Mouse (Mus musculus): ENCODE results near the gene Muc3a. TPM values are rescaled to one million over a fixed set of nuclear protein-coding genes. Genes with fewer than 3 reads are reported as not detected.

The Muc3a gene
- total RNA-seq (2021) = 1 to 10 TPM; 2.3 to 6.9 TPM

GRCm38 (mm10) chr5:137212289-137212688 lies at the start of gene Muc3a:
Gene Muc3a, minus strand, starts transcription at chr5:137212389.
- intact Hi-C loops (cut with DNase I) = no loop called here
- DNase-seq (ENCODE audit: low spot score in 2 of 2) = no peak

DNA sequence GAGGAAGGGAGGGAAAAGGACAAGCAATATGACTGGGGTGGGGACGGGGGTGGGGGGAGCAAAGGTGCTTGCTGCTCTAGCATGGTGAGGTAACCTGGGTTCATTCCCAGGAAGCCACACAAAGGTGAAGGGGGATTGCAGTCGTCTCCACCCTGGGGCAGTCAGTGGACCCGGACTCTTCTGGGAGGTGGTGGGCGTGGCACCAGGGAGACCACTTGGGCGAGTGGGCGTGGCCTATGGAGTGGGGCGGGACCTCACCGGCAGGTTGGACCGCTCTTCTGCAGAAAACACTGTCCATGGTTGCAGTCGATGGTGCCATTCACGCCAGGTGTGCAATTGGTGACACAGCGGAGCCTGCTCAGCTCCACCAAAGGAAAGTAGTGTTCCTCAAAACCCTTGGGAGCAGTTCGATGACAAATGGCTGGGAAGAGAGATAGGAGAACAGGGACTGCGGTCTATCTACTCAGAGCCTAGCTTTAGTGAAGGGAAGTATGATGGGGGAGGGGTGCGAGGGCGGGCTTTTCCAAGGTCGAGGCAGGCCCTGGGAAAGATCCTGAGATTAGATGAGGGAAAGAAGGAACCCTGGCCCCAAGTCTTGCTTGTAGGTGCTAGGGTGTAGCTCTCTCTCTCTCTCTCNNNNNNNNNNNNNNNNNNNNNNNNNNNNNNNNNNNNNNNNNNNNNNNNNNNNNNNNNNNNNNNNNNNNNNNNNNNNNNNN lies 917 bp downstream of the Muc3a start:
- intact Hi-C loops (cut with DNase I) = no loop called here
- no peak for DNase-seq (ENCODE audit: low spot score in 2 of 2)

DNA sequence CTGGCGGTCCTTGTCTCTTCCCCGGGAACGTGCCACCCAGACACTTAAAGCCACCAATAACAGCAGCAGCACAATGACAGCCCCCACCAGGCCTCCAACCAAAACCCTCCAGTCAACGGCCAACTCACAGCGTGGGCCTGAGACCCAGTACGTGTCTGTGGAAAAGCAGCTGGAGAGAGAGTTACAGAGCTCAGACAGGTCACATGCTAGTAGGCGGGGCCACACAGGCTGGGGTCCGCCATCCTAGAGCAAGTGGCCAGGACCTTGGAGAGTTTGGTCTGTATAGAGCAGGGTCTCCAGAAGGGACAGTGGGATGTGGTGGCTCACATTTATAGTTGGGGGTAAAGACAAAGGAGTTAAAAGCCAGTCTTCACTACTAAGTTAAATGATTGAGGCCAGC lies 1.5 kb downstream of the Muc3a start:
- intact Hi-C loops (cut with DNase I) = no loop called here
- no peak for DNase-seq (ENCODE audit: low spot score in 2 of 2)

- DNase-seq (ENCODE audit: low spot score in 2 of 2) = no peak
- intact Hi-C loops (cut with DNase I) = no loop called here
Observed at GRCm38 (mm10) chr5:137205301-137205700, 6.9 kb downstream of the Muc3a start.

DNA sequence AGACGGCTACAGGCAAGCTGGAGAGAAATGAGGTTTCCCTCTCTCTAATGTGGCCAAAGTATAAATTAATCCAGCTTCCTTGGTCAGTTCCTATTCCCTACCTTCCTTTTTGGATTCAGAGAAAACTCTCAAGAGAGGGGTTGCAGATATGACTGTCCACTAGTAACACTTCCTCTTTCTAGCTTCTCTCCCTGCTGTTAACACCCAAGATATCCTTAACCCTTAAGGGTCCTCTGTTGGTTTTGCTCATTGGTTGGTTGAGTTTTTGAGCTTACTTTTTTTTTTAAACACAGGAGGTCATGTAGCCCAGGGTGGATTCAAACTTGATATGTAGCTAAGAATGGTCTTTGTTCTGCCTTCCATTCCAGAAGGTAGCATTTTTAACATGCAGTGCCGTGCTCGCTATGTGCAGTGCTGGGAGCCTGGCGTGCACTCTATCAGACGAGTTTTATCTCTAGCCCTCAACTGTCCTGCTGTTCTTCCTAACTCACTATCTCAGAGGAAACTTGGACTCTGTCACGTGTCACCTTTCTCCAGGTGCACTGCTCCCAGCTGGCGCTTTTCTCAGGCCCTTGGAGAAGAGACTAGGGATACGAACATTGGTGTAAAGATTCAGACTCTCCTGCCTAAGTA lies 17.6 kb downstream of the Muc3a start:
- intact Hi-C loops (cut with DNase I) = no loop called here
- DNase-seq (ENCODE audit: low spot score in 2 of 2) = no peak

- DNase-seq (ENCODE audit: low spot score in 2 of 2) = no peak
- intact Hi-C loops (cut with DNase I) = no loop called here
Observed at GRCm38 (mm10) chr5:137193279-137193952, 18.8 kb downstream of the Muc3a start.

DNA sequence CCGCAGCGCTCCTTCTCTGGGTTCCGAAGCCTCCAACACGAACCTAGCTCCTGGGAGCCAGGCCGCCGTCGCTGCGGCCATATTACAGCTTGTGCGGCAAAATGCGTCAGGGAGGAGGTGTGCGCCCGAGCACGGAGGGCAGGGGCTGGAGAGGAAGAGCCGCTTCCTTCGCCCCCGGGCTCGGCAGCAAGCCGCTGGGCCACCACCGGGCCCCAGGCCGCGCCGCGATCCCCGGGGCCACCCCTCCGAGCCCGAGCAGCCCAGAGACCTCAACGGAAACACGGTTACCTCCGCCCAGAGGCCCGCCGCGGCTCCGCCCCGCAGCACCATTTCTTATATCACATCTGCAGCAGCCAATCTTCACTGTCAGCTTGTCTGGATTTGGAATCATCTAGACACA lies 22.9 kb downstream of the Muc3a start:
- DNase-seq (ENCODE audit: low spot score in 2 of 2) = no peak
- intact Hi-C loops (cut with DNase I) = no loop called here

DNA sequence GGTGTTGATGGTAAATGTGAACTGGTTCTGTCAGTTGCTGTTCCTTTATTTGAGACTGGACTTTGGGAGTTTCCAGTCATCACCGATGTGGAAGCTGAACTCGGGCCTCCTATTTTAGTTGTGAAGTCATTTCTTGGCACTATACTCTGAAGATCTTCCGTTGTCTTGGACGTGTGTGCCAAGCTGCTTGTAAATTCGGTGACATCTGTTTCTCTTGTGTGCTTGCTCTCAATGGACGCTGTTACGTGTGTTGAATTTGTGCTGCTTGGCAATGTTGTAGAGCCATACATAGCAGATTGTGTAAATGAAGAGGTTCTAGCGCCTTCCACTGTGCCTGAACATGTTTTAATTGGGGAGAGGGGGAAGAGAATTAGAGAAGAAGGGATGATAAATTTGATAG lies 26.8 kb downstream of the Muc3a start:
- intact Hi-C loops (cut with DNase I) = no loop called here
- no peak for DNase-seq (ENCODE audit: low spot score in 2 of 2)

GRCm38 (mm10) chr5:137179646-137180374 lies 32.4 kb downstream of the Muc3a start:
- peak in 1 of 2 experiments; percentile 22 for DNase-seq (ENCODE audit: low spot score in 2 of 2)
- intact Hi-C loops (cut with DNase I) = no loop called here

DNA sequence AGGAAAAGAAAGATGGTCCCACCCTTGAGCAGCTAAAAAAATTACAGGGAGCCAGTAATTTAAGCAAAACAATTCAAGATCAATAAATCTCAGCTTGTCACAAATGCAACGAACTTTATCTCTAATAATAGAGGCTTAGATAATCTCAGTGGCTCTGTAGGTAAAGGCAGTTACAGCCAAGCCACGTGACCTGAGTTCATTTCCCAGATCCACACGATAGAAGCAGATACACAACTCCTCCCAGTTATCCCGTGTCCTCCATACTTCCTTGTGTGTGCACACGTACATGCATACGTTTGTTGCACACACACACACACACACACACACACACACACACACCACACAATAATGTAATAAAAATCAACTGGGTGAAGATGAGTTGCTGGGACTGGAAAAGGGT lies 38.2 kb downstream of the Muc3a start:
- DNase-seq (ENCODE audit: low spot score in 2 of 2) = no peak
- intact Hi-C loops (cut with DNase I) = no loop called here

DNA sequence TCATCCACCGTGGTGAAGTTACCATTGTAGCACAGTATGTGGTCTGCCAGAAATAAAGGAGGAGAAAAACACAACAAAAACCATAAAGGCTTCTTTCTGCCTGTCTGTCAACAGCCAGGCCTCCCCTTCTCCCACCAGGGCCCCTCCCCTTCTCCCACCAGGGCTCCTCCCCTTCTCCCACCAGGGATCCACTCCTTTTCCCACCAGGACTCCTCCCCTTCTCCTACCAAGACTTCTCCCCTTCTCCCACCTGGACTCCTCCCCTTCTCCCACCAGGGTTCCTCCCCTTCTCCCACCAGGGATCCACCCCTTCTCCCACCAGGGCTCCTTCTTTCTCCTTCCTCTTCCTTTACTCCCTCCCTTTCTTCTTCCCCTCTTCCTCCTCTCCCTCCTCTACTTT lies 39.6 kb downstream of the Muc3a start:
- no peak for DNase-seq (ENCODE audit: low spot score in 2 of 2)
- intact Hi-C loops (cut with DNase I) = no loop called here

- intact Hi-C loops (cut with DNase I) = no loop called here
- DNase-seq (ENCODE audit: low spot score in 2 of 2) = no peak
Observed at GRCm38 (mm10) chr5:137171478-137171877, 40.7 kb downstream of the Muc3a start.

- no peak for DNase-seq (ENCODE audit: low spot score in 2 of 2)
- intact Hi-C loops (cut with DNase I) = no loop called here
Observed at GRCm38 (mm10) chr5:137170836-137171380, 41.3 kb downstream of the Muc3a start.

GRCm38 (mm10) chr5:137167539-137167938 lies 44.6 kb downstream of the Muc3a start:
- no peak for DNase-seq (ENCODE audit: low spot score in 2 of 2)
- intact Hi-C loops (cut with DNase I) = no loop called here

- no peak for DNase-seq (ENCODE audit: low spot score in 2 of 2)
- intact Hi-C loops (cut with DNase I) = no loop called here
Observed at GRCm38 (mm10) chr5:137166012-137166411, 46.2 kb downstream of the Muc3a start.

GRCm38 (mm10) chr5:137161853-137162252 lies 50.3 kb downstream of the Muc3a start:
- intact Hi-C loops (cut with DNase I) = no loop called here

GRCm38 (mm10) chr5:137159461-137159860 lies 52.7 kb downstream of the Muc3a start:
- intact Hi-C loops (cut with DNase I) = no loop called here
- DNase-seq (ENCODE audit: low spot score in 2 of 2) = no peak

More at GRCm38 (mm10) chr5:137161853-137162252, 50.3 kb downstream of the Muc3a start:
- no peak for DNase-seq (ENCODE audit: low spot score in 2 of 2)

All from left cerebral cortex, postnatal 36 days (tissue).